Mouse (Mus musculus) olfactory bulb, adult 2 months (tissue): ENCODE measurements around the gene Col4a2.

Source experiments
- CTCF ChIP-seq: fragments of 200-500 bp; IDR thresholded peaks from 2 replicates; pipeline ENCODE4 v1.5.1; 2012; ENCODE audit warnings: low read depth, mild to moderate bottlenecking, low read length, moderate library complexity; ENCODE audit not compliant: insufficient read depth
- POLR2A ChIP-seq: fragments of 200-500 bp; IDR thresholded peaks from 2 replicates; pipeline ENCODE4 v1.6.1; 2012; ENCODE audit warnings: mild to moderate bottlenecking, low read depth, low read length, moderate library complexity; ENCODE audit not compliant: insufficient read depth

- no peak for TF ChIP-seq CTCF
- TF ChIP-seq POLR2A: no peak
Observed at GRCm38 (mm10) chr8:11464707-11464964, 152.0 kb downstream of the Col4a2 start.
